Mouse (Mus musculus) kidney, postnatal 25 days (tissue): Measurements from ENCODE around the gene Gm45799.

Experiments
- DNase-seq, 2 experiments: peaks; one replicate each; pipeline ENCODE4 v3.0.0; 2021; ENCODE audit warnings: mixed read lengths in 2 of 2

The Gm45799 gene

GRCm38 (mm10) chr7:105650639-105651435 lies 10.5 kb downstream of the Gm45799 start, which contains the start of gene Dnhd1:
Gene Dnhd1, plus strand, starts transcription at chr7:105650827.
- DNase-seq, result peak; percentile 87 to 93

GRCm38 (mm10) chr7:105685541-105686197 lies 45.3 kb downstream of the Gm45799 start:
- no peak for DNase-seq

GRCm38 (mm10) chr7:105690875-105691274 lies 50.5 kb downstream of the Gm45799 start:
- DNase-seq, result no peak

GRCm38 (mm10) chr7:105703184-105703583 lies 62.8 kb downstream of the Gm45799 start:
- no peak for DNase-seq

GRCm38 (mm10) chr7:105703816-105704215 lies 63.5 kb downstream of the Gm45799 start:
- no peak for DNase-seq

GRCm38 (mm10) chr7:105708733-105709132 lies 68.4 kb downstream of the Gm45799 start:
- no peak for DNase-seq

- DNase-seq, result no peak
These were observed 75.0 kb downstream of the Gm45799 start for GRCm38 (mm10) chr7:105715366-105715765.

GRCm38 (mm10) chr7:105721916-105722315 lies 81.6 kb downstream of the Gm45799 start:
- DNase-seq, result no peak

- peak in 1 of 2 experiments; percentile 62 for DNase-seq
These were observed 86.0 kb downstream of the Gm45799 start for GRCm38 (mm10) chr7:105726144-105726979.

- no peak for DNase-seq
These were observed 86.6 kb downstream of the Gm45799 start for GRCm38 (mm10) chr7:105726980-105727325.

- DNase-seq, result no peak
These were observed 88.5 kb downstream of the Gm45799 start for GRCm38 (mm10) chr7:105728701-105729428.

- DNase-seq, result no peak
These were observed 93.5 kb downstream of the Gm45799 start for GRCm38 (mm10) chr7:105733836-105734235.
